Mouse (Mus musculus) ES-Bruce4 (cell line): ENCODE measurements at regions not wholly inside any gene's neighbourhood (a gene's known extent, or its start where the extent isn't known, plus 50 kb on each side); places are given as distances from the start of the nearest gene placed in this dataset.

ENCODE experiments used
- CTCF ChIP-seq: IDR thresholded peaks from one replicate; pipeline ENCODE4 v1.8.1; 2011; ENCODE audit warnings: low read depth, low read length
- POLR2A ChIP-seq: IDR thresholded peaks from one replicate; pipeline ENCODE4 v1.8.1; 2011; ENCODE audit warnings: low read length; ENCODE audit not compliant: insufficient read depth

- TF ChIP-seq CTCF (no peak), POLR2A (no peak)
These were observed 408.7 kb downstream of the Hace1 start for GRCm38 (mm10) chr10:45986341-45986740.
